Mouse (Mus musculus): ENCODE results near the gene Nhsl1.
"Not testable (repeated sequence)": the region's sequence is repeated elsewhere in the genome, so short reads cannot be mapped to it uniquely, and the experiment has no call there.

The Nhsl1 gene

GRCm38 (mm10) chr10:18448896-18449295 lies 130.1 kb downstream of the Nhsl1 start:
- DNase-seq = not testable (repeated sequence)

GRCm38 (mm10) chr10:18453380-18453779 lies 134.6 kb downstream of the Nhsl1 start:
- DNase-seq = peak; percentile 90

- DNase-seq = no peak
These were observed 135.4 kb downstream of the Nhsl1 start for GRCm38 (mm10) chr10:18454161-18454560.

- DNase-seq = no peak
These were observed 136.6 kb downstream of the Nhsl1 start for GRCm38 (mm10) chr10:18455301-18455920.

DNA sequence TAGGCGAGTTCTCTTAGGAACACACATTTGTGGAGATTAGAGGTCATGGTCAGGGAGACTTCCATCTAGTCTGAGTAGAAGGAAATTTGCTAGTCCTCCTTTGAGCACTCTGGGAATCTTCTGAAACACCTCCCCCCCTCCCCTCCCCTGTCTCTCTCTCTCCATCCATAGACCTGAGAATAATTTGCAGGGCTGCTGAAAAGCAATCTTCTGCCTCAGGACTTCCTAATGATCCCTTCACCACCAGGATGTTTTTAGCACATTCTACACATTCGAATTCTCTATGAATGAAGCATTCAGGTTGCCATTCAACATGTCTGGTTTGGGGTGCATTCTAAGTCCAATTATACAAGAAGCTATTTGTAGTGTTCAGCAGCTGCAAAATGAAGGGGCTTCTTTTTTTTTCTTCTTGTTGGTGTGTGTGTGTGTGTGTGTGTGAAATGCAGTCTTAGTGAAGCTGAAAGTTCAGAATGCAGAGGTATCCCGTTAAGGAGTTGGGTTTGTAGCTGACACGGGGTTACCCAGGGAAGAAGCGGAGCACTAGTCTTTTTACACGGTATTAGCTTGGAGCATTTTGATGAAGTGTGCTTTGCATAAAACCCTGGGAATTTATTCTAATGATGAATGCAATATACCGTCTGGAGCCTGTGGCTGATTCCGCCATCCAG lies 139.2 kb downstream of the Nhsl1 start:
- no peak for DNase-seq

DNA sequence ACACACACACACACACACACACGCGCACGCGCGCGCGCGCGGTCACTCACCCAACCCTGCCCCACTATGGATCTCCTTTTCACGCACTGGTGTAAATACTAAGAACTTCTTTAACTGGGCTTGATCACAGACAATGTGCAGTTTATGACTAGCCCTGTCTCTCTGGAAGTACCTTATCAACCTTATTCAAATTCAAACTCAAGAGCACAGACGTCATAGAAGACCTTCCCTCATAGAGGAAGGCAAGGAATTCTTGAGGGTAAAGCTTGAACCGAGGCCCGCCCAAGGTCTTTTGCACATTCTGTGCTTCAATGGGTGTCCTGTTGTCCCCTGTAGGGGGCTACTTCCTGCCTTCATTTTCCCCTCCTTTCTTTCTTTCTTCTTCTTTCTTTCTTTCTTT lies 142.6 kb downstream of the Nhsl1 start:
- peak; percentile 37 for DNase-seq

GRCm38 (mm10) chr10:18463071-18463841 lies 144.5 kb downstream of the Nhsl1 start:
- DNase-seq = no peak

DNA sequence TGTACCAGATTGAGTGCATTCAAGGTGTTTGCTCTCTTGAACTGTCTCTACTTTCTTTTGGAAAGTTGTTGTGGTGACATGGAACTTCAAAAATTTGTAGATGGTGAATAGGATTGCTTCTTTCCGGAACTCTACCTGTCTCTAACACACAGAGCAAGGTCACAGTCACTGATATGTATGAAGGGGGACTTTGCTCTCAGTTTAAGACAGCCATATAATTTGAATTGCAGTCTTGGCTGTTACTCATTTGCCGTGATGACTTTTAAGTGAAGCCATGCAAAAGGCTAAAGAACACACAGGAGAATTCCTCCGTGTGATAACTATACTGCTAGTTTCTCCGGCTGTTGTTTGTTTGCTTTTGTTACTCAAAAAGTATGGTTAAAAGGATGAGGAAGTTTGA lies 149.6 kb downstream of the Nhsl1 start:
- no peak for DNase-seq

GRCm38 (mm10) chr10:18469279-18470135 lies 150.7 kb downstream of the Nhsl1 start:
- peak; percentile 63 for DNase-seq

- peak; percentile 33 for DNase-seq
These were observed 151.7 kb downstream of the Nhsl1 start for GRCm38 (mm10) chr10:18470351-18471060.

DNA sequence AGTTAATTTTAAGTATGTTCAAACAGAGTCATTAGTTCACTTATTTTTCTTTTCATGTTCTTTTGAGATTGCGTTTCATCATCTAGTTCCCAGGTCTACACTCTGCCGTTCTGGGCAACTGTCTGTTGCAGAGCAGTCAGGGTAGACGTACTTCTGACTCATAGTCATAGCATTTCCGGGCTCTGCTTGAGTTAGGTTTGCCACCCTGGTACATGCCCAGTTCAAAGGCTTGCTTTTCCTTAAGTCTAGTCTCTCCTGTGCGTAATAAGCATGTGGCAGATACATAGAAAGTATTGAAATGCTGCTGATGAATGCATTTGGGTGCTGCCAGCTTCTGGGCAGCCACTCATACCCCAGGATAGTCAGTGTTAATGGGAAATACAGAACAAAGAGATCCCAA lies 152.9 kb downstream of the Nhsl1 start:
- DNase-seq = no peak

DNA sequence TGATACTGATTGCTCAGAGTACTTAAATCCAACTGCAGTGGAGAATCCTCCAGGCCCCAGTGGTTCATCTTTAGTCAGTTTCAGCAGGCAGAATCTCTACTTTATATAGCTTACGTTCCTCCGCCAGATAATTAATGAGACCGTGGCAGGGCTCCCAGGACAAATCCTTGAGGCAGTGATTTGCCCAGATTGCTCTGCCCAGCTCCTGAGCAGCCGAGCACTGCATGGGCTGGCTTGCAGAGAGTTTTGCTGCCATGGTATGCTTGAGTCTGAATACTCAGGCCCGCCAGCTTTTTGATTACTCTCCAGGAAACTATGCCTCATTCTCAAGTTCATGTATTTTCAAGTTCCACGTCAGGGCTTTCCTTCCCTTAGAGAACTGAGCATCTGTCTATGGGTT lies 156.3 kb downstream of the Nhsl1 start:
- DNase-seq = no peak

- DNase-seq = no peak
These were observed 159.5 kb downstream of the Nhsl1 start for GRCm38 (mm10) chr10:18478294-18478693.

GRCm38 (mm10) chr10:18479285-18479684 lies 160.5 kb downstream of the Nhsl1 start:
- no peak for DNase-seq

DNA sequence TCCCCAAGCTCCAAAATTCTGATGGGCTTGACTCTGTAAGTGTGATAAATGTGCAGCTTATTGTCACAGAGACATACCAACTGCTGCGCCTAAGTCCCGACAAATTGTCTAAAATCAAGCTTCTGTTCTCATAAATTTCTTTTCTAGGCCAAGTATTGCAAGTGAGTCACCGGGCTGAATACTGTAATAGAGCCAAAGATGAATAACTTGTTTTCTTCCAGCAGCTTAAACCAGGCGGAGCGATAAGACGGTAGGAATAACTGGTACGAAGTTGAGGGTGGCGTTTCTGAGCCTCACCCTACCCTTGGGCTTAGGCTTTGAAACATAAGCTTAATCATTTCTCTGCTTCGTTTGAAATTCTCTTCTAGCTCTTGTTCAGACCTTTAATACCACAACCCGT lies 162.1 kb downstream of the Nhsl1 start:
- DNase-seq = no peak

DNA sequence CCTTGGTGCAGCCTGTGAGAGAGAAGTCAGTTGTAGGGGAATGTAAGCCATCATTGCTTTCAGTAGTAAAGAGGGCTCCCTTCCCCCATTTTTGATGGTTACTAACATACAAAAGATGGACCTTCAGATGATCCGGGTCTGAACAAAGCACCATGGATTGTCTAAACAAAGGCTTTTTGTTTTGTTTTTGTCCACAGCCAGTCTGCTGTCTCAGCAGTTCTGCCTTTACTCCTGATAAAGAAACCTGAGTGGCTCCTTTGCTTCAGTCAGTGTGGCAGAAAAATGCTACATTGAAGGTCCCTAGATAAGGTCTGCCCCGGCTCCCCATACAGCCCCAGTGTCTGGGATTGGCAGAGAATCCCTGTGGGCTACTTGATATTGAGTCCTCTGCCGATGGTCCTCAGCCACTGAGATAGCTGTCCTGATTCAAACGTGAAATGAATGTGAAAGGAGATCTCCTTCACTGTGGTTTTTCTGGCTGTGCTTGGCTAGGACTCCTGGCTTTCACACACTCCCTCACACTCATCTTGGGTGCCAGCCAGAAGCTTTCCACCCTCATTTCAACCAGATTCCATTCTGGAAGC lies 163.9 kb downstream of the Nhsl1 start:
- no peak for DNase-seq

DNA sequence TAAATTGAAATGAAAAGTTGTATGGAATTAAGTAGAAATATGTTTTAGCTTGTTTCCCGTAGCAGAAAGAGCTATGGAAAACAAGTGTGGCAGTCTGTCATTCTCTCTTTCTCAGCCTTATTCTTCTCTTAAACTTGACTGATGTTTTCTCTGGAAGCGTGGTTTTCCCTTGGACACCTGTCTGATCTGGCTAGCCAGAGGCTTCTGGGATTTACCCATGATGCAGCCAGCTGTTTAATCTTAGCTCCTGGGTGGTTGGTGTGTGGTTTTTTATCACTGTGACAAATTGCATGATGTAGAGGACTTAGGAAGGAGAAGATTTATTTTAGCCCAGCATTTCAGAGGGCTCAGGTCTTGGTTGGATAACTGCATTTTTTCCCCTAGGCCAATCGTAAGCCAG lies 164.9 kb downstream of the Nhsl1 start:
- DNase-seq = no peak

DNA sequence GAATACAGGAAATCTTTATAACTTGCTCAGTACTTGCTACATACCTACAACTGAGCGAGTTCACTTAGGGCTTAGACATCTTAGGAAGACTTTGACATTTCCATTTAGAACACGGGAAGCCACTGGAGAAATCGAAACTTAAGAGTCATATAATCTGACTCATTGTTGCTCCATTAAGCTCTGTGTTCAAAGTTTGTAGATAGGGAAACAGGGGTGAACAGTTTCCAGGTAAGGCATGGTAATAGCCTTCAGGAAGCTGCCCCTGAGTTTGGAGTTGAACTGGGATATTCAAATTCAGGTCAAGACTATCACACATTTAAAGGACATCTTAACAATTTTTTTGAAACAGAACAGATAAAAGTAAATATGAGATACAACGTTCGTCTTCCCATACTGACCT lies 165.9 kb downstream of the Nhsl1 start:
- no peak for DNase-seq

GRCm38 (mm10) chr10:18488239-18488803 lies 169.5 kb downstream of the Nhsl1 start:
- no peak for DNase-seq

DNA sequence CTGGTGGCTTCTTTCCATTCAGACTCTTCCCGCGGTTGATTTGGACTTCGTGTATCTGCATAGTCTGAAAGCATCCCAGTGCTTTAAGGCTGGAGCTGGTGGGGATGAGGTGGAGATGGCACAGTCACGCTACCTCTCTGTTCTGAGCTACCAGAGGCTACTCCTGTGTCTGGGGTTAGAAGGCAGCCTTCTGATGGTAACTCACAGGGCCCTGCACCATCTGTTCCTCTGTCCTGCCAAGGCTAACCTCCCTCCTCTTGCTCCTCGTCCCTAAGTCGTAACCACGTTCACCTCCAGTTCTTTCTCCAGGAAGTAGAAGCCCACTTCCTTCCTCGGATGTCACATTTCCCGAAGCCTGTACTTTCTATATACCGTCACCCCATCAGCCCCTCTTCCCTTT lies 171.2 kb downstream of the Nhsl1 start:
- no peak for DNase-seq

DNA sequence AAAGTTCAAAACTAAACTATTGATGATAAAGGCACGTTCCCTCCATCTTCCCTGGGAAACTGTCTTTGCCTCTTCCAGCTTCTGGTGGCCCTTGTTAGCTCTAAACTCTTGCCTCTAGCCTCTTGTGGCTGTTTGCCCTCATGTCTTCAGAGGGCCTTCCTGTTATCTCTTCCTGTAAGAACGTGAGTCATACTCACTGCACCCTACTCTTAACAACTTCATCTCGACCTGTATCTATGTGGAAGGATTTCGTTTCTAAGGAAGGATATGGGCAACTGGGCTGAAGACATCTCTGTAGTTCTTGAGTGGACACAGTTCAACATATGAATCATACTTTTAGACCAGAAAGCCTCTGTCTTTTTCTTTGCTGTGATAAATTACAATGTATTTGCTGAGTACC lies 173.2 kb downstream of the Nhsl1 start:
- DNase-seq = no peak

Measured in thymus, postnatal 4 days (tissue).